Mouse (Mus musculus): ENCODE results near the gene Abhd8. TPM values are rescaled to one million over a fixed set of nuclear protein-coding genes. Genes with fewer than 3 reads are reported as not detected.

Abhd8 gene
- polyA plus RNA-seq, 1 experiment from 2014 or later = 34.6 TPM

GRCm38 (mm10) chr8:71468916-71469315 is 5.5 kb upstream of the Abhd8 start, which contains the start of gene Dda1:
TSS of gene Dda1 (plus strand) at chr8:71469199.
- Histone ChIP-seq H3K9ac (peak within 1 kb of the TSS; percentile 81), H3K27me3 (no peaks in the 10 kb centered on the region), H3K4me3 (peak within 1 kb of the TSS; percentile 87), H3K4me2 (peak within 1 kb of the TSS; percentile 93), H3K9me3 (replicated peaks) (no peaks in the 10 kb centered on the region), H3K27ac (peak within 1 kb of the TSS; percentile 72), H3K4me1 (replicated peaks) (peaks cover 36% of the 10 kb centered on the region), H3K36me3 (peaks cover 23% of the 10 kb centered on the region)
- under 1% methylated on average over 47 of the region's 52 CpGs for WGBS
- peak; percentile 82 for ATAC-seq (replicated peaks; ENCODE audit: insufficient number of reproducible peaks, insufficient read depth, low FRiP score, low read depth)

- no peak overlapping the region for H3K27ac ChIP-seq
- H3K9ac ChIP-seq = no peak overlapping the region
- H3K27me3 ChIP-seq = no peaks in the 10 kb centered on the region
- ATAC-seq (replicated peaks; ENCODE audit: insufficient number of reproducible peaks, insufficient read depth, low FRiP score, low read depth) = no peak
- H3K36me3 ChIP-seq = peaks cover 16% of the 10 kb centered on the region; the same call in 1 of the 2 replicates
- no peaks in the 10 kb centered on the region for H3K9me3 ChIP-seq (replicated peaks)
- no peak overlapping the region for H3K4me3 ChIP-seq
- peaks cover 41% of the 10 kb centered on the region for H3K4me1 ChIP-seq (replicated peaks)
- no peak overlapping the region for H3K4me2 ChIP-seq
- WGBS = 93% methylated on average over 1 of the region's 1 CpGs
Measured at GRCm38 (mm10) chr8:71468001-71468400, 4.5 kb upstream of the Abhd8 start.

- H3K4me1 ChIP-seq (replicated peaks) = peaks cover 49% of the 10 kb centered on the region
- H3K4me2 ChIP-seq = no peak overlapping the region
- 84% methylated on average over 2 of the region's 2 CpGs for WGBS
- no peak overlapping the region for H3K4me3 ChIP-seq
- H3K9me3 ChIP-seq (replicated peaks) = no peaks in the 10 kb centered on the region
- H3K27ac ChIP-seq = no peak overlapping the region
- no peak for ATAC-seq (replicated peaks; ENCODE audit: insufficient number of reproducible peaks, insufficient read depth, low FRiP score, low read depth)
- peaks cover 12% of the 10 kb centered on the region; the same call in 1 of the 2 replicates for H3K36me3 ChIP-seq
- no peaks in the 10 kb centered on the region for H3K27me3 ChIP-seq
- no peak overlapping the region for H3K9ac ChIP-seq
Measured at GRCm38 (mm10) chr8:71467201-71467600, 3.7 kb upstream of the Abhd8 start.

- Histone ChIP-seq H3K4me1 (replicated peaks) (peaks cover 51% of the 10 kb centered on the region), H3K4me3 (no peak overlapping the region), H3K36me3 (0 out of 2 replicates have a peak, but pooled peaks cover 9% of the 10 kb centered on the region), H3K9ac (0 out of 2 replicates have a peak overlapping the region, but pooled peaks have one; percentile 65), H3K9me3 (replicated peaks) (no peaks in the 10 kb centered on the region), H3K4me2 (no peak overlapping the region), H3K27me3 (no peaks in the 10 kb centered on the region; the same call in 1 of the 2 replicates), H3K27ac (no peak overlapping the region)
- ATAC-seq (replicated peaks; ENCODE audit: insufficient number of reproducible peaks, insufficient read depth, low FRiP score, low read depth) = no peak
- 96% methylated on average over 5 of the region's 5 CpGs for WGBS
Measured at GRCm38 (mm10) chr8:71466198-71466597, 2.7 kb upstream of the Abhd8 start.

GRCm38 (mm10) chr8:71465733-71466132 is 2.3 kb upstream of the Abhd8 start:
- peak overlapping the region; percentile 65; the same call in 1 of the 2 replicates for H3K9ac ChIP-seq

GRCm38 (mm10) chr8:71464513-71465500 is 1.4 kb upstream of the Abhd8 start, which contains the start of gene Mrpl34:
TSS of gene Mrpl34 (plus strand) at chr8:71464959.
- peak; percentile 82 for ATAC-seq (replicated peaks; ENCODE audit: insufficient number of reproducible peaks, insufficient read depth, low FRiP score, low read depth)
- WGBS = under 1% methylated on average over 59 of the region's 59 CpGs

More at GRCm38 (mm10) chr8:71465733-71466132, 2.3 kb upstream of the Abhd8 start:
- no peaks in the 10 kb centered on the region; the same call in 1 of the 2 replicates for H3K27me3 ChIP-seq
- no peak overlapping the region for H3K27ac ChIP-seq
- 65% methylated on average over 8 of the region's 8 CpGs for WGBS
- H3K4me3 ChIP-seq = peak overlapping the region; percentile 89
- no peaks in the 10 kb centered on the region for H3K9me3 ChIP-seq (replicated peaks)
- H3K4me2 ChIP-seq = peak overlapping the region; percentile 86
- no peak for ATAC-seq (replicated peaks; ENCODE audit: insufficient number of reproducible peaks, insufficient read depth, low FRiP score, low read depth)
- H3K36me3 ChIP-seq = peaks cover 11% of the 10 kb centered on the region; the same call in 1 of the 2 replicates
- H3K4me1 ChIP-seq (replicated peaks) = peaks cover 46% of the 10 kb centered on the region

GRCm38 (mm10) chr8:71462786-71463185 is 669 bp downstream of the Abhd8 start:
- H3K9ac ChIP-seq = peak overlapping the region; percentile 78
- WGBS = 6% methylated on average over 16 of the region's 16 CpGs
- H3K4me1 ChIP-seq (replicated peaks) = peaks cover 34% of the 10 kb centered on the region
- peaks cover 16% of the 10 kb centered on the region for H3K36me3 ChIP-seq
- peak overlapping the region; percentile 86 for H3K4me2 ChIP-seq
- H3K4me3 ChIP-seq = peak overlapping the region; percentile 89
- no peak for ATAC-seq (replicated peaks; ENCODE audit: insufficient number of reproducible peaks, insufficient read depth, low FRiP score, low read depth)
- no peaks in the 10 kb centered on the region; the same call in 1 of the 2 replicates for H3K27me3 ChIP-seq
- H3K9me3 ChIP-seq (replicated peaks) = no peaks in the 10 kb centered on the region
- H3K27ac ChIP-seq = peak overlapping the region; percentile 96

More at GRCm38 (mm10) chr8:71464513-71465500, 1.4 kb upstream of the Abhd8 start, which contains the start of gene Mrpl34:
- Histone ChIP-seq H3K4me2 (peak within 1 kb of the TSS; percentile 86), H3K4me1 (replicated peaks) (peaks cover 38% of the 10 kb centered on the region), H3K9ac (peak within 1 kb of the TSS; percentile 65), H3K36me3 (peaks cover 13% of the 10 kb centered on the region; the same call in 1 of the 2 replicates), H3K9me3 (replicated peaks) (no peaks in the 10 kb centered on the region), H3K27me3 (no peaks in the 10 kb centered on the region; the same call in 1 of the 2 replicates), H3K27ac (peak within 1 kb of the TSS; percentile 96), H3K4me3 (peak within 1 kb of the TSS; percentile 89)

GRCm38 (mm10) chr8:71462191-71462590 is 1.3 kb downstream of the Abhd8 start:
- Histone ChIP-seq H3K4me1 (replicated peaks) (peaks cover 34% of the 10 kb centered on the region), H3K27me3 (no peaks in the 10 kb centered on the region; the same call in 1 of the 2 replicates), H3K27ac (0 out of 2 replicates have a peak overlapping the region, but pooled peaks have one; percentile 96), H3K4me2 (peak overlapping the region; percentile 86), H3K4me3 (peak overlapping the region; percentile 89), H3K36me3 (peaks cover 16% of the 10 kb centered on the region), H3K9me3 (replicated peaks) (no peaks in the 10 kb centered on the region), H3K9ac (0 out of 2 replicates have a peak overlapping the region, but pooled peaks have one; percentile 78)
- 79% methylated on average over 4 of the region's 4 CpGs for WGBS
- ATAC-seq (replicated peaks; ENCODE audit: insufficient number of reproducible peaks, insufficient read depth, low FRiP score, low read depth) = no peak

- no peak overlapping the region for H3K4me2 ChIP-seq
- 77% methylated on average over 47 of the region's 47 CpGs for WGBS
- H3K4me3 ChIP-seq = no peak overlapping the region
- peaks cover 20% of the 10 kb centered on the region for H3K36me3 ChIP-seq
- ATAC-seq (replicated peaks; ENCODE audit: insufficient number of reproducible peaks, insufficient read depth, low FRiP score, low read depth) = no peak
- peaks cover 34% of the 10 kb centered on the region for H3K4me1 ChIP-seq (replicated peaks)
- no peak overlapping the region for H3K9ac ChIP-seq
- H3K27me3 ChIP-seq = no peaks in the 10 kb centered on the region; the same call in 1 of the 2 replicates
- H3K9me3 ChIP-seq (replicated peaks) = no peaks in the 10 kb centered on the region
- H3K27ac ChIP-seq = no peak overlapping the region
Measured at GRCm38 (mm10) chr8:71461152-71461840, 2.2 kb downstream of the Abhd8 start.

- Histone ChIP-seq H3K27me3 (no peaks in the 10 kb centered on the region; the same call in 1 of the 2 replicates), H3K36me3 (peaks cover 15% of the 10 kb centered on the region), H3K4me2 (no peak overlapping the region), H3K9me3 (replicated peaks) (no peaks in the 10 kb centered on the region), H3K9ac (no peak overlapping the region), H3K4me3 (no peak overlapping the region), H3K27ac (no peak overlapping the region), H3K4me1 (replicated peaks) (peaks cover 29% of the 10 kb centered on the region)
- ATAC-seq (replicated peaks; ENCODE audit: insufficient number of reproducible peaks, insufficient read depth, low FRiP score, low read depth) = no peak
- WGBS = 90% methylated on average over 6 of the region's 6 CpGs
Measured at GRCm38 (mm10) chr8:71460716-71461115, 2.7 kb downstream of the Abhd8 start.
